Mouse (Mus musculus) midbrain, postnatal 0 days (tissue): ENCODE measurements around the gene Gm9736. TPM values are rescaled to one million over a fixed set of nuclear protein-coding genes. Genes with fewer than 3 reads are reported as not detected.
A peak's percentile ranks its signal among the peaks of the same experiment; 100 is the strongest.
"Not testable (repeated sequence)": the region's sequence is repeated elsewhere in the genome, so short reads cannot be mapped to it uniquely, and the experiment has no call there.

Experiments used
- ATAC-seq: fragments of 200-750 bp; cut with Nextera tagmentation; 2 replicates; pipeline ENCODE4 v1.8.0; 2017; ENCODE audit warnings: moderate number of reproducible peaks, mild to moderate bottlenecking, moderate TSS enrichment, moderate library complexity; ENCODE audit not compliant: low FRiP score
- DNase-seq: peaks from one replicate; pipeline ENCODE4 v3.0.0-alpha.2; 2015; ENCODE audit warnings: low spot score
- H3K27ac ChIP-seq: fragments of 300-500 bp; sonication (generic); 2 replicates; pipeline ENCODE4 v1.5.1; 2014; ENCODE audit warnings: low read depth, mild to moderate bottlenecking, low read length, mixed read lengths
- H3K27me3 ChIP-seq: fragments of 300-500 bp; sonication (generic); 2 replicates; pipeline ENCODE4 v1.6.1; 2014; ENCODE audit warnings: low read length, control low read depth, mixed read lengths; ENCODE audit not compliant: insufficient read depth
- H3K36me3 ChIP-seq: fragments of 300-500 bp; sonication (generic); 2 replicates; pipeline ENCODE4 v1.6.1; 2014; ENCODE audit warnings: low read length, control low read depth, mixed read lengths; ENCODE audit not compliant: insufficient read depth
- H3K4me1 ChIP-seq: fragments of 300-500 bp; sonication (generic); 2 replicates; pipeline ENCODE4 v1.6.1; 2014; ENCODE audit warnings: mild to moderate bottlenecking, control low read depth, antibody characterized with exemption, low read length, mixed read lengths; ENCODE audit not compliant: insufficient read depth
- H3K4me2 ChIP-seq: fragments of 300-500 bp; sonication (generic); 2 replicates; pipeline ENCODE4 v1.6.1; 2014; ENCODE audit warnings: low read depth, mild to moderate bottlenecking, low read length, mixed read lengths; ENCODE audit not compliant: poor library complexity, severe bottlenecking
- H3K4me3 ChIP-seq: fragments of 300-500 bp; sonication (generic); 2 replicates; pipeline ENCODE4 v1.5.1; 2014; ENCODE audit warnings: low read depth, mild to moderate bottlenecking, low read length, moderate library complexity
- H3K9ac ChIP-seq: fragments of 300-500 bp; sonication (generic); replicated peaks from 2 replicates; pipeline ENCODE4 v1.6.1; 2014; ENCODE audit warnings: mild to moderate bottlenecking, low read length, moderate library complexity, mixed read lengths; ENCODE audit not compliant: poor library complexity, severe bottlenecking
- H3K9me3 ChIP-seq: fragments of 300-500 bp; sonication (generic); 2 replicates; pipeline ENCODE4 v1.6.1; 2016; ENCODE audit warnings: low read length, control low read depth
- CTCF ChIP-seq: IDR thresholded peaks from 2 replicates; pipeline ENCODE4 v1.5.1; 2016; ENCODE audit warnings: antibody characterized with exemption, mild to moderate bottlenecking
- WGBS: fragments of 180-500 bp; shearing (Covaris S2); extraction: QIAGEN DNeasy Blood & Tissue Kit; methylation state at CpG from one replicate; pipeline ENCODE4 v1.1.7; 2014; 5-methylcytosine and 5-hydroxymethylcytosine counted together
- polyA plus RNA-seq: library from polyadenylated mRNA; unstranded; fragments of >200 nt; fragmentation: Nextera tagmentation; extraction: Ambion mirVana; gene quantifications from 2 replicates; pipeline ENCODE4 v1.2.1, GENCODE M21; 2015
- total RNA-seq: library from RNA; depleted of rRNA; stranded (reverse); fragments of >200 nt; gene quantifications from 2 replicates; pipeline ENCODE4 v1.2.3, GENCODE M21; 2014; rRNA removed

Gene Gm9736
- total and polyA plus RNA-seq, 2 experiments from 2014 or later: not detected

DNA sequence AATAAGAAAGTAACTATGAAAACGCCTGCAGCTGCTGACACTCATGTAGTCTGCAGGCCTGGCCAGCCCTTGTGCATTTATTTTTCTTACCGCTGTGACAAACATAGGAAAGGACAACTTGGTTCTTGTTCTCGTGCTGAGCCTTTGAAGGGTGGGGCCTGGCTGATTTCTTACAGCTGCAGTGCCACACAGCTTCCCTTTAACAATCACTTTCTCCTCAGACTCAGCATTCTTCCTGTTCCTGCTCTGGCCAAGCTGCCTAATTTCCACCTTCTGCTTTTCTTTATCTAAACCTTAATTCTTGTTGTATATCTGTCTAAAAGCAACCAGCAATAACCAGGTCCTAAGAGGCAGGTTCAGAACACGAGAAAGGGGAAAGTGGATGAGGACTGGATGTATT is 37.4 kb downstream of the Gm9736 start:
- H3K36me3 ChIP-seq: no peaks in the 10 kb centered on the region
- H3K4me1 ChIP-seq: no peaks in the 10 kb centered on the region
- no peak overlapping the region for H3K9ac ChIP-seq
- WGBS: 67% methylated on average over 4 of the region's 4 CpGs
- ATAC-seq (no peak), DNase-seq (no peak)
- H3K4me3 ChIP-seq: no peak overlapping the region
- 0 out of 2 replicates have a peak, but pooled peaks cover 3% of the 10 kb centered on the region for H3K9me3 ChIP-seq
- no peak for TF ChIP-seq CTCF
- no peak overlapping the region for H3K4me2 ChIP-seq
- H3K27ac ChIP-seq: no peak overlapping the region
- H3K27me3 ChIP-seq: no peaks in the 10 kb centered on the region

GRCm38 (mm10) chr10:77711157-77711556 is 40.0 kb downstream of the Gm9736 start, which contains the start of gene Gm10024:
Gene Gm10024, plus strand, starts transcription at chr10:77711457.
- not testable (repeated sequence) for H3K4me3 ChIP-seq, H3K4me2 ChIP-seq, H3K36me3 ChIP-seq, H3K9me3 ChIP-seq, H3K4me1 ChIP-seq, H3K27ac ChIP-seq, H3K27me3 ChIP-seq, DNase-seq, ATAC-seq, H3K9ac ChIP-seq

GRCm38 (mm10) chr10:77709831-77710230 is 41.3 kb downstream of the Gm9736 start:
- Histone ChIP-seq H3K4me1 (no peaks in the 10 kb centered on the region), H3K27me3 (no peaks in the 10 kb centered on the region), H3K9me3 (0 out of 2 replicates have a peak, but pooled peaks cover 3% of the 10 kb centered on the region), H3K36me3 (no peaks in the 10 kb centered on the region), H3K4me2 (no peak overlapping the region), H3K4me3 (no peak overlapping the region), H3K9ac (no peak overlapping the region), H3K27ac (no peak overlapping the region)
- DNase-seq (peak; percentile 25), ATAC-seq (no peak)
- peak; percentile 58 for TF ChIP-seq CTCF
- WGBS: 75% methylated on average over 3 of the region's 3 CpGs

GRCm38 (mm10) chr10:77706326-77706725 is 44.8 kb downstream of the Gm9736 start, which contains the start of gene Gm10272:
Gene Gm10272, plus strand, starts transcription at chr10:77706626.
- Histone ChIP-seq H3K4me1 (no peaks in the 10 kb centered on the region), H3K36me3 (no peaks in the 10 kb centered on the region), H3K4me3 (no peak within 1 kb of the TSS), H3K27ac (no peak within 1 kb of the TSS), H3K9ac (no peak within 1 kb of the TSS), H3K9me3 (peaks cover 6% of the 10 kb centered on the region; the same call in 1 of the 2 replicates), H3K27me3 (no peaks in the 10 kb centered on the region), H3K4me2 (no peak within 1 kb of the TSS)
- DNase-seq (no peak), ATAC-seq (no peak)
- WGBS: 96% methylated on average over 1 of the region's 1 CpGs
- TF ChIP-seq CTCF: no peak

Other genes starting within 250 kb of the Gm9736 start
Only the 30 nearest of the 32 such genes appear.
- 0.55 and 1.7 TPM in 2 replicates for gene Itgb2, start 221.1 kb downstream of the Gm9736 start, total RNA-seq
- gene Itgb2, start 221.1 kb downstream of the Gm9736 start, polyA plus RNA-seq: 0.69 and 1.2 TPM in 2 replicates
- gene Pttg1ip, start 169.6 kb downstream of the Gm9736 start, total RNA-seq: 87.2 and 116 TPM in 2 replicates
- 74.7 and 79.0 TPM in 2 replicates for gene Pttg1ip, start 169.6 kb downstream of the Gm9736 start, polyA plus RNA-seq
- gene Sumo3, start 145.3 kb downstream of the Gm9736 start, total RNA-seq: 167 and 306 TPM in 2 replicates
- gene Sumo3, start 145.3 kb downstream of the Gm9736 start, polyA plus RNA-seq: 385 and 389 TPM in 2 replicates
- gene Gm49325, start 145.2 kb downstream of the Gm9736 start, total RNA-seq: not detected in 2 replicates
- 6.9 and 10.5 TPM in 2 replicates for gene Gm49325, start 145.2 kb downstream of the Gm9736 start, polyA plus RNA-seq
- 39.3 and 41.8 TPM in 2 replicates for gene Ube2g2, start 129.1 kb downstream of the Gm9736 start, total RNA-seq
- gene Ube2g2, start 129.1 kb downstream of the Gm9736 start, polyA plus RNA-seq: 67.2 and 70.6 TPM in 2 replicates
- gene Tspear, start 64.8 kb downstream of the Gm9736 start, total RNA-seq: 0.66 and 1.5 TPM in 2 replicates
- 0.63 and 1.3 TPM in 2 replicates for gene Tspear, start 64.8 kb downstream of the Gm9736 start, polyA plus RNA-seq
- not detected in 2 replicates for gene Gm19402, start 60.6 kb downstream of the Gm9736 start, total RNA-seq
- gene Gm19402, start 60.6 kb downstream of the Gm9736 start, polyA plus RNA-seq: not detected in 2 replicates
- not detected in 2 replicates for gene Gm9508, start 54.1 kb downstream of the Gm9736 start, total RNA-seq
- not detected in 2 replicates for gene Gm9508, start 54.1 kb downstream of the Gm9736 start, polyA plus RNA-seq
- not detected in 2 replicates for gene Gm10272, start 44.7 kb downstream of the Gm9736 start, total RNA-seq
- gene Gm10272, start 44.7 kb downstream of the Gm9736 start, polyA plus RNA-seq: not detected in 2 replicates
- not detected in 2 replicates for gene Gm10024, start 39.9 kb downstream of the Gm9736 start, total RNA-seq
- not detected in 2 replicates for gene Gm10024, start 39.9 kb downstream of the Gm9736 start, polyA plus RNA-seq
- gene Gm10142, start 35.5 kb downstream of the Gm9736 start, total RNA-seq: not detected in 2 replicates
- not detected in 2 replicates for gene Gm10142, start 35.5 kb downstream of the Gm9736 start, polyA plus RNA-seq
- not detected in 2 replicates for gene Krtap12-1, start 30.8 kb downstream of the Gm9736 start, total RNA-seq
- not detected in 2 replicates for gene Krtap12-1, start 30.8 kb downstream of the Gm9736 start, polyA plus RNA-seq
- gene Gm10100, start 24.9 kb downstream of the Gm9736 start, total RNA-seq: not detected in 2 replicates
- not detected in 2 replicates for gene Gm10100, start 24.9 kb downstream of the Gm9736 start, polyA plus RNA-seq
- gene Gm18596, start 8.7 kb downstream of the Gm9736 start, total RNA-seq: not detected in 2 replicates
- not detected in 2 replicates for gene Gm18596, start 8.7 kb downstream of the Gm9736 start, polyA plus RNA-seq
- not detected in 2 replicates for gene Gm3233, start 8.3 kb upstream of the Gm9736 start, total RNA-seq
- not detected in 2 replicates for gene Gm3233, start 8.3 kb upstream of the Gm9736 start, polyA plus RNA-seq
- not detected in 2 replicates for gene Gm3238, start 20.0 kb upstream of the Gm9736 start, total RNA-seq
- not detected in 2 replicates for gene Gm3238, start 20.0 kb upstream of the Gm9736 start, polyA plus RNA-seq
- not detected in 2 replicates for gene Gm7138, start 25.6 kb upstream of the Gm9736 start, total RNA-seq
- not detected in 2 replicates for gene Gm7138, start 25.6 kb upstream of the Gm9736 start, polyA plus RNA-seq
- gene Gm3250, start 31.2 kb upstream of the Gm9736 start, total RNA-seq: not detected in 2 replicates
- gene Gm3250, start 31.2 kb upstream of the Gm9736 start, polyA plus RNA-seq: not detected in 2 replicates
- not detected in 2 replicates for gene Gm7137, start 36.8 kb upstream of the Gm9736 start, total RNA-seq
- gene Gm7137, start 36.8 kb upstream of the Gm9736 start, polyA plus RNA-seq: not detected in 2 replicates
- not detected in 2 replicates for gene Gm9639, start 43.7 kb upstream of the Gm9736 start, total RNA-seq
- not detected in 2 replicates for gene Gm9639, start 43.7 kb upstream of the Gm9736 start, polyA plus RNA-seq
- gene Gm19668, start 47.8 kb upstream of the Gm9736 start, total RNA-seq: not detected in 2 replicates
- not detected in 2 replicates for gene Gm19668, start 47.8 kb upstream of the Gm9736 start, polyA plus RNA-seq
- not detected in 2 replicates for gene Gm9507, start 60.5 kb upstream of the Gm9736 start, total RNA-seq
- gene Gm9507, start 60.5 kb upstream of the Gm9736 start, polyA plus RNA-seq: not detected in 2 replicates
- not detected in 2 replicates for gene Gm2696, start 63.3 kb upstream of the Gm9736 start, total RNA-seq
- gene Gm2696, start 63.3 kb upstream of the Gm9736 start, polyA plus RNA-seq: not detected in 2 replicates
- 0.27 TPM in 1 of 2 replicates, not detected in the other for gene Krtap10-4, start 75.7 kb upstream of the Gm9736 start, total RNA-seq
- gene Krtap10-4, start 75.7 kb upstream of the Gm9736 start, polyA plus RNA-seq: not detected in 2 replicates
- not detected in 2 replicates for gene Krtap10-10, start 84.6 kb upstream of the Gm9736 start, total RNA-seq
- gene Krtap10-10, start 84.6 kb upstream of the Gm9736 start, polyA plus RNA-seq: not detected in 2 replicates
- not detected in 2 replicates for gene Gm36176, start 95.4 kb upstream of the Gm9736 start, total RNA-seq
- gene Gm36176, start 95.4 kb upstream of the Gm9736 start, polyA plus RNA-seq: not detected in 2 replicates
- not detected in 2 replicates for gene Gm10318, start 101.5 kb upstream of the Gm9736 start, total RNA-seq
- not detected in 2 replicates for gene Gm10318, start 101.5 kb upstream of the Gm9736 start, polyA plus RNA-seq
- not detected in 2 replicates for gene Gm3285, start 110.6 kb upstream of the Gm9736 start, total RNA-seq
- not detected in 2 replicates for gene Gm3285, start 110.6 kb upstream of the Gm9736 start, polyA plus RNA-seq
- 36.1 and 39.6 TPM in 2 replicates for gene Lrrc3, start 151.2 kb upstream of the Gm9736 start, total RNA-seq
- gene Lrrc3, start 151.2 kb upstream of the Gm9736 start, polyA plus RNA-seq: 29.7 and 29.9 TPM in 2 replicates
- gene Trpm2, start 219.2 kb upstream of the Gm9736 start, total RNA-seq: 7.3 and 12.5 TPM in 2 replicates
- gene Trpm2, start 219.2 kb upstream of the Gm9736 start, polyA plus RNA-seq: 5.6 and 8.0 TPM in 2 replicates